Mouse (Mus musculus): Measurements from ENCODE around the gene 2410137M14Rik. TPM values are rescaled to one million over a fixed set of nuclear protein-coding genes. Genes with fewer than 3 reads are reported as not detected.

2410137M14Rik gene
- polyA plus RNA-seq, 1 experiment from 2014 or later, result not detected

DNA sequence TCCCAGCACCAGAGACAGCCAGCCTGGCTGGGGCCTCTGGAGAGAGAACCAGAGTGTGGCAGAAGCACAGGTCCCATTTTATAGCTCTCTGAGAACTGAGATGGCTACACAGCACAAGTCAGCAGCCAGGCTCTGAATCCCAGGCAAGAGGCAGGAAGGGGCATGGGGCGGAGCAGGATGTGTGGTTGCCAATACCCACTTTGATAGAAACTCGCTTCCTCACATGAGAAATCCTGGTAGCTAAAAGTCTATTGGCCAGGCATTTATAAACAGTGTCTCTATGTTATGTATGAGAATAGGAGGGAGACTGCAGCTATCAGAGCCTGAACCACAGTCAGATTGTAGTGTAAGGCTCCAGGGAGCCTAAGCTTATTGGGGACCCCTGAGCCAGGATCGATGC lies 8.2 kb downstream of the 2410137M14Rik start:
- Histone ChIP-seq H3K4me3 (ENCODE audit: low read depth, low read length) (no peak overlapping the region), H3K27me3 (ENCODE audit: control insufficient read depth, insufficient read depth, low read length) (no peaks in the 10 kb centered on the region), H3K9me3 (replicated peaks; ENCODE audit: control insufficient read depth, low read length) (no peaks in the 10 kb centered on the region), H3K36me3 (replicated peaks; ENCODE audit: control insufficient read depth, insufficient read depth, low read depth, low read length) (no peaks in the 10 kb centered on the region), H3K9ac (replicated peaks; ENCODE audit: low read length) (no peak overlapping the region), H3K27ac (replicated peaks; ENCODE audit: low read depth, low read length) (no peak overlapping the region), H3K4me2 (ENCODE audit: low read depth, low read length) (no peak overlapping the region), H3K4me1 (ENCODE audit: control insufficient read depth, insufficient read depth, low read length) (no peaks in the 10 kb centered on the region)
- no peak for DNase-seq (ENCODE audit: low spot score)
- ATAC-seq (replicated peaks; ENCODE audit: insufficient number of reproducible peaks, low FRiP score, low TSS enrichment, low read depth), result no peak
- WGBS, result 83% methylated on average over 3 of the region's 3 CpGs

DNA sequence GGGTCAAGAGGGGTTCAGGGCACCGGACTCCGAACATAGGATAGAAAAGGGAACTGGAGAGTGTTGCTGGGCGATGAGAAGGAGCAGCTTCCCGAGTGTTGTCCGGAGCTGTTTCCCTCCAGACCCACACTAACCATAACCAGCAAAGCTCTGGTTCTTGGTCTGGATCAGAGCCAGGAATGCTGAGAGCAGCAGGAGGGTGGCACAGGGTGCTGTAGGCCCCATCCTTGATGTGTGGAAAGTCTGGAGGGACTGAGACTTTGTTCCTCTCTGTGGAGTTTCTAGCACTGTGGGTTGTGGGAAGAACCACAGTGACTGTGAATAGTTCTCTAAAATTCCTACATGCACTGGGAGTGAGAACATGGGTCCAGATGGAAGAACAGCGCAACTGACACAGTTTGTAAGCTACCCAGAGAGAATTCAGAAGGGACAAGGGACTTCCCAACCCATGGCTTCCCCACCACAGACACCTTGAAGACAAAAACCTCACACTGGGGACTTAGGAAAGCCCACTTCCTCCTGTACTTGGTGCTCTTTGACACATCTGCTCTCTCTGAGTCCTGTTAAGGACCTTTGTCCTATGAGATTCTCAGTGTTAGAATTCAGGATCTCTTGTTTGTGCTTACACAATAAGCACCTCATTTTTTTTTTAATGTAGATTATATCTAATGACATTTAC lies 9.7 kb downstream of the 2410137M14Rik start:
- H3K9ac ChIP-seq (replicated peaks; ENCODE audit: low read length), result no peak overlapping the region
- DNase-seq (ENCODE audit: low spot score) (no peak), ATAC-seq (replicated peaks; ENCODE audit: insufficient number of reproducible peaks, low FRiP score, low TSS enrichment, low read depth) (no peak)
- WGBS, result 84% methylated on average over 6 of the region's 6 CpGs
- H3K4me3 ChIP-seq (ENCODE audit: low read depth, low read length), result no peak overlapping the region
- H3K27me3 ChIP-seq (ENCODE audit: control insufficient read depth, insufficient read depth, low read length), result no peaks in the 10 kb centered on the region
- H3K9me3 ChIP-seq (replicated peaks; ENCODE audit: control insufficient read depth, low read length), result no peaks in the 10 kb centered on the region
- H3K36me3 ChIP-seq (replicated peaks; ENCODE audit: control insufficient read depth, insufficient read depth, low read depth, low read length), result no peaks in the 10 kb centered on the region
- H3K4me1 ChIP-seq (ENCODE audit: control insufficient read depth, insufficient read depth, low read length), result no peaks in the 10 kb centered on the region
- H3K27ac ChIP-seq (replicated peaks; ENCODE audit: low read depth, low read length), result no peak overlapping the region
- H3K4me2 ChIP-seq (ENCODE audit: low read depth, low read length), result no peak overlapping the region

DNA sequence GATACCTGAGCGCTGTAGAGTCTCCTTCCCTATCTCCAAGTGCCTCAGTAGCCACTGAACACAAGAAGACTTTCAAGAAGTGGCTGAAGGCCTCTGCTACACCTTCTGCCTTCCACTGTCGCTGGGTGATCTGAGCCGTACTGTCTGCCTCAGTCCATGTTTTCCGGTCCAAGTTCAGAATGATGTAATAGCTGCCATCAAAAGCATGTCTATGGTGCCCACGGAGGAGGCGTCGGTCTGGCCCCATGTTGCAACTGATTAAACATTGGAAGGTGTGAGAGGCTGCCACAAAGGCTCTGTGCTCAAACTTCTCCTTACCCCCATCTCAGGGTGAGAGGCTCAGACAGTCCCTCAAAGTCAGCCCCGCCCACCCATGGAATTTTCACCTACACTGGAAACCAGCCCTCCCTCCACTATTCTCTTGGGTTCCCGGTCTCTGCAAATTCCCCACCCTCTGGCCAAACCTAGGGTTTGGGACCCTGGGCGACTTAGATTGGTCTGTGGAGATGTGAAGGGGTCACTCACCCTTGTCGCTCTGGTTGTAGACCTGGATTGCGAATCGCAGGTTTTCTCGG lies 10.6 kb downstream of the 2410137M14Rik start:
- Histone ChIP-seq H3K4me1 (ENCODE audit: control insufficient read depth, insufficient read depth, low read length) (no peaks in the 10 kb centered on the region), H3K27me3 (ENCODE audit: control insufficient read depth, insufficient read depth, low read length) (no peaks in the 10 kb centered on the region), H3K27ac (replicated peaks; ENCODE audit: low read depth, low read length) (no peak overlapping the region), H3K4me3 (ENCODE audit: low read depth, low read length) (no peak overlapping the region), H3K4me2 (ENCODE audit: low read depth, low read length) (no peak overlapping the region), H3K9me3 (replicated peaks; ENCODE audit: control insufficient read depth, low read length) (no peaks in the 10 kb centered on the region), H3K36me3 (replicated peaks; ENCODE audit: control insufficient read depth, insufficient read depth, low read depth, low read length) (no peaks in the 10 kb centered on the region), H3K9ac (replicated peaks; ENCODE audit: low read length) (no peak overlapping the region)
- 86% methylated on average over 14 of the region's 14 CpGs for WGBS
- no peak for DNase-seq (ENCODE audit: low spot score)
- no peak for ATAC-seq (replicated peaks; ENCODE audit: insufficient number of reproducible peaks, low FRiP score, low TSS enrichment, low read depth)

DNA sequence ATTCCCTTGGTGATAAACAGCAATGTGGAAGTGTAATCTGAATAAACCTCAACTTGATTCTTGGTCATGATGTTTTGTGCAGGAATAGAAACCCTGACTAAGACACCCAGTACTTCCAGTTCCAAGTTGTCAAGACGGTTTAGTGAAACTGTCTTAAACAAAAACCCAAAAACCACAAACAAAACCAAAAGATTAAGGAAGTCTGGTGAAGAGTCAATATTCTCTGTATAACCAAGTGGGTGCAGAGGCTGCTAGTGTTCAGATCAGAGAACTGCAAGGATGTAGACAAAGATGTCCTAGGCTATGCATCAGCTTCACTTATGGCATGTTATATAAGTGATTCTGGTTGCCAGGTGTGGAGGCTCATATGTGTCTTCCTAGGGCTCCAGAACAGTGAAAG lies 14.2 kb downstream of the 2410137M14Rik start:
- DNase-seq (ENCODE audit: low spot score), result no peak
- no peaks in the 10 kb centered on the region for H3K4me1 ChIP-seq (ENCODE audit: control insufficient read depth, insufficient read depth, low read length)

DNA sequence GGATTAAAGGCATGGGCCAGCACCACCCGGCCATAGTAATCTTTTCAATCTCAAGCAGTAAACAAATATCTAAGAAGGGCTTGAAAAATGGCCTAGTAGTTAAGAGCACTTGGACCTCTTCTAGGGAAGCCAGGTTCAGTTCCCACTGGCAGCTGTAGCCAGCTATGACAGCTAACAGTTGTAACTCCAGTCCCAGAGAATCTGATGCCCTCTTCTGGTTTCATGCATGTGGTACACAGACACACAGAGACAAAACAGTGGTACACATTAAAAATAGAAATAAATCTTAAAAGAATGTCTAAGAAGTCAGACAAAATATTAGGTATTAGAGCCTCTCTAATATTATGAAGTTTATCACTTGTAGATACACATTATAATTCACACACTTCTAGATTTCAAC lies 19.9 kb downstream of the 2410137M14Rik start:
- H3K9ac ChIP-seq (replicated peaks; ENCODE audit: low read length), result no peak overlapping the region
- no peaks in the 10 kb centered on the region for H3K27me3 ChIP-seq (ENCODE audit: control insufficient read depth, insufficient read depth, low read length)
- H3K4me2 ChIP-seq (ENCODE audit: low read depth, low read length), result no peak overlapping the region
- no peak overlapping the region for H3K4me3 ChIP-seq (ENCODE audit: low read depth, low read length)
- H3K27ac ChIP-seq (replicated peaks; ENCODE audit: low read depth, low read length), result no peak overlapping the region
- H3K36me3 ChIP-seq (replicated peaks; ENCODE audit: control insufficient read depth, insufficient read depth, low read depth, low read length), result no peaks in the 10 kb centered on the region
- 76% methylated on average over 1 of the region's 1 CpGs for WGBS
- DNase-seq (ENCODE audit: low spot score), result no peak
- H3K9me3 ChIP-seq (replicated peaks; ENCODE audit: control insufficient read depth, low read length), result no peaks in the 10 kb centered on the region
- H3K4me1 ChIP-seq (ENCODE audit: control insufficient read depth, insufficient read depth, low read length), result no peaks in the 10 kb centered on the region
- no peak for ATAC-seq (replicated peaks; ENCODE audit: insufficient number of reproducible peaks, low FRiP score, low TSS enrichment, low read depth)

More for the DNA sequence above, 14.2 kb downstream of the 2410137M14Rik start:
- Histone ChIP-seq H3K4me3 (ENCODE audit: low read depth, low read length) (no peak overlapping the region), H3K9ac (replicated peaks; ENCODE audit: low read length) (no peak overlapping the region), H3K36me3 (replicated peaks; ENCODE audit: control insufficient read depth, insufficient read depth, low read depth, low read length) (no peaks in the 10 kb centered on the region), H3K27me3 (ENCODE audit: control insufficient read depth, insufficient read depth, low read length) (no peaks in the 10 kb centered on the region), H3K27ac (replicated peaks; ENCODE audit: low read depth, low read length) (no peak overlapping the region), H3K4me2 (ENCODE audit: low read depth, low read length) (no peak overlapping the region), H3K9me3 (replicated peaks; ENCODE audit: control insufficient read depth, low read length) (no peaks in the 10 kb centered on the region)
- WGBS, result 88% methylated on average over 1 of the region's 1 CpGs
- ATAC-seq (replicated peaks; ENCODE audit: insufficient number of reproducible peaks, low FRiP score, low TSS enrichment, low read depth), result no peak

DNA sequence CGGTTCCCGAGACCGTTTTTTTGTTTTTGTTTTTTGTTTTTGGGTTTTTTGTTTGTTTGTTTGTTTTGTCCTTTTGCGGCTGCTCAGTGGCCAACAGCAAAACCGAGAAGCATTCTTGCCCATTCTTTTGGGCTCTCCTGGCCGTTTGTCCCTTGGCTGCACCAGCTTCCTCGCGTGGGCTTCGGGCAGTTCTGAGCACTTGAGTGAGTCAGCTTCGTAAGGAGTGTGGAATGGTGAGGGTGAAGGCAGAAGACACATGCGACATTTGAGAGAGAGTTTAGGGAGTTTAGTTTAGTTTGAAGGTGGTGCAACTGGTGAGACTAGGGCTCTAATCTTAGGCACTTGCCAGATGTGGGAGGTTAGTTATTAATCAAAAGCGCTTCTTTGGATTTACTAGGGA lies 22.2 kb downstream of the 2410137M14Rik start:
- no peak for ATAC-seq (replicated peaks; ENCODE audit: insufficient number of reproducible peaks, low FRiP score, low TSS enrichment, low read depth)
- 10% methylated on average over 12 of the region's 12 CpGs for WGBS
- Histone ChIP-seq H3K9ac (replicated peaks; ENCODE audit: low read length) (peak overlapping the region; percentile 78), H3K4me1 (ENCODE audit: control insufficient read depth, insufficient read depth, low read length) (no peaks in the 10 kb centered on the region), H3K9me3 (replicated peaks; ENCODE audit: control insufficient read depth, low read length) (no peaks in the 10 kb centered on the region), H3K4me2 (ENCODE audit: low read depth, low read length) (peak overlapping the region; percentile 76), H3K36me3 (replicated peaks; ENCODE audit: control insufficient read depth, insufficient read depth, low read depth, low read length) (no peaks in the 10 kb centered on the region), H3K4me3 (ENCODE audit: low read depth, low read length) (peak overlapping the region; percentile 68), H3K27me3 (ENCODE audit: control insufficient read depth, insufficient read depth, low read length) (no peaks in the 10 kb centered on the region), H3K27ac (replicated peaks; ENCODE audit: low read depth, low read length) (no peak overlapping the region)
- DNase-seq (ENCODE audit: low spot score), result no peak

DNA sequence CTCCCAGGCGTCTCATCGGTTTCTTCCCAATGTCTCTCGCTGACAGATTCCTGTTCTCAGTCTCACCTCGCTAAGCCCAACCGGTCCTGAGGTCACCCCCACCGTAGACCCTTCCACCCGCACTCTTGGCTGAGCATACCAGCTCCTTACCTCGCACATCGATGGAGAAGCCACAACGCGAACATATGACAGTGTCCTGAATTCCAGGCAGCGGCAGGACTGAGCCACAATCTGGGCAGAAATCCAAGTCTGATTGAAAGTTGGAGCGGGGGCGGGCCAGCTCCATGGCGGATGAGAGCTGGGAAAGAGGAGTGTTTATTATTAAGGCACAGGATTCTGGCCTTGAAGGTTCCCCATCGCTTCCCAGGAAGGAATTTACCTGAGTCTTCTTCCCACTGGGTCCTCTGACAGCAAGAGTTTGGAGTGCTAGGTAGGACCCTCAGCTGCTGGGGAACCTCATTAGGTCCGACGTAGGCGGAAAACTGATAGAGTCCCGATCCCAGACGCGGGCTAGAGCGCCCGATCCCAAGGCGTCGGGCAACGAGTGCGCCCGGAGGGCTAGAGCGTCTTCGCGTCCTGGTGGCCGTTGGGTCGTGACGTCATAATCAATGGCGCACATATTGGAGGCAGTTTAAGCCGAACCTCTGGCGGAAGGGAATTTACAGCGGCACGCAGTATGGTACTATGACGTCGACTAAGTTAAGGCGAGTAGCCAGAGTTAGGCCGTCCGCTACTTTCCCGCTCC lies 22.9 kb downstream of the 2410137M14Rik start, which contains the start of the genes Znrd1 and Znrd1as:
Znrd1 (minus strand) TSS at position 561 of the 745 bp plus-strand sequence.
Znrd1as (plus strand) TSS at position 594 of the 745 bp plus-strand sequence.
- H3K9ac ChIP-seq (replicated peaks; ENCODE audit: low read length), result peak within 1 kb of the TSS; percentile 84
- H3K4me1 ChIP-seq (ENCODE audit: control insufficient read depth, insufficient read depth, low read length), result no peaks in the 10 kb centered on the region
- H3K27me3 ChIP-seq (ENCODE audit: control insufficient read depth, insufficient read depth, low read length), result no peaks in the 10 kb centered on the region
- no peaks in the 10 kb centered on the region for H3K36me3 ChIP-seq (replicated peaks; ENCODE audit: control insufficient read depth, insufficient read depth, low read depth, low read length)
- peak; percentile 99 for DNase-seq (ENCODE audit: low spot score)
- H3K9me3 ChIP-seq (replicated peaks; ENCODE audit: control insufficient read depth, low read length), result no peaks in the 10 kb centered on the region
- H3K4me2 ChIP-seq (ENCODE audit: low read depth, low read length), result peak within 1 kb of the TSS; percentile 82
- ATAC-seq (replicated peaks; ENCODE audit: insufficient number of reproducible peaks, low FRiP score, low TSS enrichment, low read depth), result peak; percentile 95
- WGBS, result under 1% methylated on average over 46 of the region's 46 CpGs
- H3K4me3 ChIP-seq (ENCODE audit: low read depth, low read length), result peak within 1 kb of the TSS; percentile 68
- 0 out of 2 replicates have a peak within 1 kb of the TSS, but pooled peaks have one; percentile 28 for H3K27ac ChIP-seq (replicated peaks; ENCODE audit: low read depth, low read length)

DNA sequence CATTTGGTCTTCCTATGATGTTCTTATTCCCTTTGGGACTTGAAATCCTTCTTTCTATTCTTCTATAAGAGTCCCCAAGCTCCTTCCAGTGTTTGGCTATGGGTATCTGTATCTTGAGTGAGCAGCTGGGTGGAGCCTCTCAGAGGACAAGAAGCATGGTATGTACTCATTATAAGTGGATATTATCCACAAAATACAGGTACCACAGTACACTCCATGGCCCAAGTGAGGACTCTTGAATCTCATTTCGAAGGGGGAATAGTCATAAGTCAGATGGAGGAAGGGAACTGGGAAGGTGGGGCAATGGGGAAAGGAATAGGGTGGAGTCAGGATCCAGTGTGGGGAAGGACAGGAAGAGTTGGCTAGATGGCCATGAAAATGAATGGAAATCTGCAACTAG lies 28.0 kb downstream of the 2410137M14Rik start:
- ATAC-seq (replicated peaks; ENCODE audit: insufficient number of reproducible peaks, low FRiP score, low TSS enrichment, low read depth) (no peak), DNase-seq (ENCODE audit: low spot score) (no peak)
- 89% methylated on average over 1 of the region's 1 CpGs for WGBS
- Histone ChIP-seq H3K27me3 (ENCODE audit: control insufficient read depth, insufficient read depth, low read length) (no peaks in the 10 kb centered on the region), H3K4me1 (ENCODE audit: control insufficient read depth, insufficient read depth, low read length) (no peaks in the 10 kb centered on the region), H3K36me3 (replicated peaks; ENCODE audit: control insufficient read depth, insufficient read depth, low read depth, low read length) (no peaks in the 10 kb centered on the region), H3K4me3 (ENCODE audit: low read depth, low read length) (no peak overlapping the region), H3K9ac (replicated peaks; ENCODE audit: low read length) (no peak overlapping the region), H3K9me3 (replicated peaks; ENCODE audit: control insufficient read depth, low read length) (no peaks in the 10 kb centered on the region), H3K4me2 (ENCODE audit: low read depth, low read length) (no peak overlapping the region), H3K27ac (replicated peaks; ENCODE audit: low read depth, low read length) (no peak overlapping the region)

Measured in embryonic facial prominence, embryonic 11.5 days (tissue).